Mouse (Mus musculus): ENCODE data around the gene Cobll1. TPM values are rescaled to one million over a fixed set of nuclear protein-coding genes. Genes with fewer than 3 reads are reported as not detected.

Gene Cobll1
- polyA plus RNA-seq, 1 experiment from 2014 or later: 3.2 TPM

DNA sequence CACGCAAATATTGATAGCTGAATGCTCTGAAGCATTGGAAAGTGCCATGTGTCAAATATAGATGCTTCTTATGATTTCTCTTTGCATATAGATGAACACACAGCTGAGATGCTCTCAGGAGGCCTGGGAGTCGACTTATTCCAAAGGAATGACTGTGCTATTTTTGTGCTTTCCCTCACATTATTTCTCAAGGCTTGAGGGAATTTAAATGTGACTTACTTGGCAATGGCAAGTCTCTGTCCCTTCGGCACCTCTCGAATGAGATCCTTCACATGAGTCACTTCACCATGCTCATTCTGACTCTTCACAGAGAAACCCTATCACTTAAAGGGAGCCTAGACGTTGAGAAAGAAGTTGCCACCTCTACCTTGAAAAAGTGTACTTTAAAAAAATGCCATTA lies 163.4 kb downstream of the Cobll1 start:
- Histone ChIP-seq H3K27me3 (ENCODE audit: low read depth, poor library complexity, severe bottlenecking) (no peaks in the 10 kb centered on the region), H3K27ac (no peak overlapping the region), H3K9me3 (replicated peaks) (no peaks in the 10 kb centered on the region), H3K4me3 (no peak overlapping the region), H3K4me1 (no peaks in the 10 kb centered on the region), H3K36me3 (no peaks in the 10 kb centered on the region)
- whole genome bisulfite sequencing: 94% methylated on average over 5 of the region's 5 CpGs
- no peak for DNase-seq (ENCODE audit: low spot score)

DNA sequence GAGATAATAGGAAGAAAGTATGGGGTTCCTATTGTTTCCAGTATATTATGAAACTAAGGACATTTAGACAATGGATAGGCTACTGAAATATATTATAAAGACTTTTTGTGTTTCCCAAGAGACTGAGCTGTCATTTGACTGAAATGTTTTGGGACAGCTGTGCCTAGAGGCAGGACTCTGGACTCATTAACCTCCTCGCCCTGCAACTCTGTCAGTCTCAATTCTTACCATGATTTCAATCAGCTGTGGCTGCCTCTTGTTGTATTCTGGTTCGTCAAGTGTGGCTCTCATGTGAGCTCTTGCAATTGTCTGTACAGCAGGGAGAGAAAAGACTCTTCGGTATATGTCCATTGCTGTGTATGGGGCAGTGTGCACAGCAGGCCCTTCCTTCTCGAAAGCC lies 163.8 kb downstream of the Cobll1 start:
- H3K27ac ChIP-seq: no peak overlapping the region
- DNase-seq (ENCODE audit: low spot score): no peak
- no peaks in the 10 kb centered on the region for H3K27me3 ChIP-seq (ENCODE audit: low read depth, poor library complexity, severe bottlenecking)
- H3K4me3 ChIP-seq: no peak overlapping the region
- no peaks in the 10 kb centered on the region for H3K4me1 ChIP-seq
- no peaks in the 10 kb centered on the region for H3K9me3 ChIP-seq (replicated peaks)
- 84% methylated on average over 4 of the region's 4 CpGs for WGBS
- no peaks in the 10 kb centered on the region for H3K36me3 ChIP-seq

GRCm38 (mm10) chr2:65072205-65072604 lies 167.0 kb downstream of the Cobll1 start:
- no peak overlapping the region for H3K27ac ChIP-seq
- H3K4me1 ChIP-seq: no peaks in the 10 kb centered on the region
- H3K9me3 ChIP-seq (replicated peaks): no peaks in the 10 kb centered on the region
- WGBS: 87% methylated on average over 3 of the region's 3 CpGs
- H3K4me3 ChIP-seq: no peak overlapping the region
- H3K27me3 ChIP-seq (ENCODE audit: low read depth, poor library complexity, severe bottlenecking): no peaks in the 10 kb centered on the region
- DNase-seq (ENCODE audit: low spot score): no peak
- no peaks in the 10 kb centered on the region for H3K36me3 ChIP-seq

GRCm38 (mm10) chr2:65053764-65054163 lies 185.4 kb downstream of the Cobll1 start:
- no peaks in the 10 kb centered on the region for H3K9me3 ChIP-seq (replicated peaks)
- H3K27me3 ChIP-seq (ENCODE audit: low read depth, poor library complexity, severe bottlenecking): no peaks in the 10 kb centered on the region
- no peak for DNase-seq (ENCODE audit: low spot score)
- H3K36me3 ChIP-seq: no peaks in the 10 kb centered on the region
- no peak overlapping the region for H3K4me3 ChIP-seq
- no peaks in the 10 kb centered on the region for H3K4me1 ChIP-seq
- no peak overlapping the region for H3K27ac ChIP-seq
- 88% methylated on average over 2 of the region's 2 CpGs for WGBS

DNA sequence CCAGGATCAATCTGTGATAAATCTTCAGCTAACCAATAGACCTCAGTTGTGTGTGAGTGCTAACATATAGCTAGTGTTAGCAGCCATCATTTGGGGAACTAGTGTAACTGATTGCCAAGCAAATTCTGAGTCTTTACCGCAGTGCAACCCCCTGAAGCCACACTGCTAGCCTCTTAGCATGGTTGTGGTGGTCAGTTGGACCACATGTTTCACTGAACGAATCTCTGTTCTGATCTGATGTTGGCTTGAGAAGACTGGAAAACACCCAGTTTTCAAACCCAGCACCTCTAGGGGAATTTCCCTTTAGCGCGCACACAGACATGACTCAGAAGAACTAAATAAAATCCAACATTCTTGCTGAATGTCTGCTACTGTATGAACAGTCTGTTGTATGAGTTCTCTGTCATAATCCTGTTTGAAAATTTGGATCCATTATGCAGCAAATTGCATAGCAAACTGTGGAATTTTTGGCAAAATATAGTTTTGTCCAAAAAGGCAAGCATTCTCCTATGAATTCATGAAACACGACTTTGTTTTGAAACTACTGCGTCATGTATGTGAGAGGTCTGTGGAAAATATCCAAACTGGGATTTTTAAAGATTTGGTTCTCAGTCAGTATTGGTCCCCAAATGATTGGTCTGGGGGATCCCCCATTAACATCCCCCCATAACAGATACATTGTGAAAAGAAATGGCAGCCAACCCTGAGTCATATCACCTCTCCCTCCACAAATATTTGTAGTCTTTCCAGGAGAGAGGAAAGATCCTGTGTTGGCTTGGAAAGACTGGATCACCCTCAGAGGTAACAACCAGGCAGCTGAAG lies 186.8 kb downstream of the Cobll1 start:
- DNase-seq (ENCODE audit: low spot score): no peak
- Histone ChIP-seq H3K9me3 (replicated peaks) (no peaks in the 10 kb centered on the region), H3K36me3 (no peaks in the 10 kb centered on the region), H3K4me1 (no peaks in the 10 kb centered on the region), H3K27ac (no peak overlapping the region), H3K4me3 (no peak overlapping the region), H3K27me3 (ENCODE audit: low read depth, poor library complexity, severe bottlenecking) (no peaks in the 10 kb centered on the region)
- WGBS: 95% methylated on average over 6 of the region's 6 CpGs

GRCm38 (mm10) chr2:65050776-65051175 lies 188.4 kb downstream of the Cobll1 start:
- Histone ChIP-seq H3K9me3 (replicated peaks) (no peaks in the 10 kb centered on the region), H3K4me3 (no peak overlapping the region), H3K27ac (no peak overlapping the region), H3K36me3 (no peaks in the 10 kb centered on the region), H3K27me3 (ENCODE audit: low read depth, poor library complexity, severe bottlenecking) (no peaks in the 10 kb centered on the region), H3K4me1 (no peaks in the 10 kb centered on the region)
- WGBS: 93% methylated on average over 3 of the region's 3 CpGs
- no peak for DNase-seq (ENCODE audit: low spot score)

DNA sequence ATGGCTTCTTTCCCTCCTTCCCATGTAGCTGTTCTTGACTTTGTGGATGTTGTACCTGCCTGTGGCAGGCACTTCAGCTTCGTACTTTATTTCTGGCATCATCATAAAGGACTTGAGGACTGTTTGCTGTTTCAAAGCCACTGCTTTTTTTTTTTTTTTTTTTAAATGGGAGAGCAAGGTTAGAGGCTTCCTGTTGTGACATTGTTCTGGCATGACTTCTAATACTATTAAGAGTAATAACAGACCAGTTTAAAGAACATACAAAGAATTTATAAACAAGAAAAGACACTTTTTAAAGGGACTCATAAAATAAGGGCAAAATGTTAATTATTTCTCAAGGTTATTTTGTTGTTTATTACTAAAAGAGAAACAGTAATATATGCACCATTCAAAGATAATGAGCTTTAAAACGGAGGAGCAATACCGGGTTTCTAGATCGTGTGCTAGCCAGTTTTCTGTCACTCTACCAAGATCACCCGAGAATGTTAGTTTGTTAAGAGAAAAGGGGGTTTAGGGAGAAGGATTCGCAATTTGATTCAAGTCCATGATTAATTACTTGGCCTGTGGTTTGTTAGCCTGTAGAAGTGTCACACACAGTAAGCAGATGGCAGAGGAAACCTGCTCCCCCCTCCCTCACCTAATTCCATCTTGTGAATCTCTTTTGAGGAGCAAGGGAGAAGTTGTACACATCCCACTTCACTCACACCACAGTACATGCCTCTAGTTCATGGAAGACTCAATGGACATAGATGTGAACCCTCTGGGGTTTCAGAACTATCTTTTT lies 190.8 kb downstream of the Cobll1 start:
- Histone ChIP-seq H3K27me3 (ENCODE audit: low read depth, poor library complexity, severe bottlenecking) (no peaks in the 10 kb centered on the region), H3K4me3 (no peak overlapping the region), H3K4me1 (no peaks in the 10 kb centered on the region), H3K27ac (no peak overlapping the region), H3K9me3 (replicated peaks) (no peaks in the 10 kb centered on the region), H3K36me3 (no peaks in the 10 kb centered on the region)
- 80% methylated on average over 6 of the region's 6 CpGs for WGBS
- no peak for DNase-seq (ENCODE audit: low spot score)

Other genes with a start within 250 kb of the Cobll1 start
- 3.2 and 4.0 TPM in 2 replicates for gene Grb14, start 214.4 kb downstream of the Cobll1 start, polyA plus RNA-seq (2016; fragmentation: Nextera tagmentation; extraction: Ambion mirVana)
- not detected in 2 replicates for gene Slc38a11, start 124.6 kb upstream of the Cobll1 start, polyA plus RNA-seq (2016; fragmentation: Nextera tagmentation; extraction: Ambion mirVana)

All from limb, embryonic 10.5 days (tissue).